Mouse (Mus musculus): ENCODE measurements around the gene Tmem204.

Tmem204 gene

GRCm38 (mm10) chr17:25014841-25015570 is 68.4 kb downstream of the Tmem204 start:
- peak; percentile 36 to 46 for DNase-seq (ENCODE audit: low spot score in 2 of 2)

GRCm38 (mm10) chr17:25013606-25014501 is 69.5 kb downstream of the Tmem204 start:
- DNase-seq (ENCODE audit: low spot score in 2 of 2), result peak in 1 of 2 experiments; percentile 15

Measured in frontal cortex, postnatal 10 days (tissue).